Mouse (Mus musculus) forebrain, postnatal 0 days (tissue): ENCODE data around the gene Gm28305. TPM values are rescaled to one million over a fixed set of nuclear protein-coding genes. Genes with fewer than 3 reads are reported as not detected.

Experiments used
- ATAC-seq: fragments of 200-750 bp; cut with Nextera tagmentation; 2 replicates; pipeline ENCODE4 v1.8.0; 2017; ENCODE audit warnings: mild to moderate bottlenecking, moderate library complexity
- DNase-seq: peaks from one replicate; pipeline ENCODE4 v3.0.0-alpha.2; 2015
- H3K27ac ChIP-seq: fragments of 300-500 bp; sonication (generic); 2 replicates; pipeline ENCODE4 v1.5.1; 2014; ENCODE audit warnings: low read depth, mild to moderate bottlenecking, antibody characterized with exemption, low read length, moderate library complexity, mixed read lengths
- H3K27me3 ChIP-seq: fragments of 300-500 bp; sonication (generic); 2 replicates; pipeline ENCODE4 v1.6.1; 2014; ENCODE audit warnings: mild to moderate bottlenecking, low read length, mixed read lengths; ENCODE audit not compliant: insufficient read depth
- H3K36me3 ChIP-seq: fragments of 300-500 bp; sonication (generic); 2 replicates; pipeline ENCODE4 v1.6.1; 2014; ENCODE audit warnings: mild to moderate bottlenecking, moderate library complexity; ENCODE audit not compliant: insufficient read depth
- H3K4me1 ChIP-seq: fragments of 300-500 bp; sonication (generic); 2 replicates; pipeline ENCODE4 v1.6.1; 2014; ENCODE audit warnings: antibody characterized with exemption; ENCODE audit not compliant: insufficient read depth
- H3K4me2 ChIP-seq: fragments of 300-500 bp; sonication (generic); 2 replicates; pipeline ENCODE4 v1.6.1; 2014; ENCODE audit warnings: low read depth, mild to moderate bottlenecking, moderate library complexity
- H3K4me3 ChIP-seq: fragments of 300-500 bp; sonication (generic); 2 replicates; pipeline ENCODE4 v1.5.1; 2014; ENCODE audit warnings: low read depth, low read length, mixed read lengths
- H3K9ac ChIP-seq: fragments of 300-500 bp; sonication (generic); 2 replicates; pipeline ENCODE4 v1.6.1; 2014; ENCODE audit warnings: mild to moderate bottlenecking
- H3K9me3 ChIP-seq: fragments of 300-500 bp; sonication (generic); 2 replicates; pipeline ENCODE4 v1.6.1; 2016; ENCODE audit warnings: low read length
- CTCF ChIP-seq: sonication (generic); IDR thresholded peaks from 2 replicates; pipeline ENCODE4 v1.5.1; 2016; ENCODE audit warnings: antibody characterized with exemption, control low read depth, low read depth
- WGBS: fragments of 180-500 bp; shearing (Covaris S2); extraction: QIAGEN DNeasy Blood & Tissue Kit; methylation state at CpG from one replicate; pipeline ENCODE4 v1.1.7; 2014; 5-methylcytosine and 5-hydroxymethylcytosine counted together
- polyA plus RNA-seq: library from polyadenylated mRNA; unstranded; fragments of >200 nt; fragmentation: Nextera tagmentation; extraction: Ambion mirVana; gene quantifications from 2 replicates; pipeline ENCODE4 v1.2.1, GENCODE M21; 2015
- total RNA-seq: library from RNA; depleted of rRNA; stranded (reverse); fragments of >200 nt; gene quantifications from 2 replicates; pipeline ENCODE4 v1.2.3, GENCODE M21; 2014; rRNA removed

Gm28305 gene
- total and polyA plus RNA-seq, 2 experiments from 2014 or later: not detected

GRCm38 (mm10) chr9:104106930-104107329, 66.5 kb downstream of the Gm28305 start:
- no peaks in the 10 kb centered on the region for H3K4me1 ChIP-seq

GRCm38 (mm10) chr9:104107482-104107881, 67.0 kb downstream of the Gm28305 start:
- DNase-seq (no peak), ATAC-seq (no peak)
- Histone ChIP-seq H3K9me3 (no peaks in the 10 kb centered on the region), H3K4me2 (no peak overlapping the region), H3K27ac (no peak overlapping the region), H3K9ac (no peak overlapping the region), H3K36me3 (no peaks in the 10 kb centered on the region), H3K4me3 (no peak overlapping the region), H3K4me1 (no peaks in the 10 kb centered on the region), H3K27me3 (no peaks in the 10 kb centered on the region)
- no peak for TF ChIP-seq CTCF
- WGBS: 78% methylated on average over 6 of the region's 6 CpGs

More at GRCm38 (mm10) chr9:104106930-104107329, 66.5 kb downstream of the Gm28305 start:
- no peak for ATAC-seq
- no peak for DNase-seq
- H3K9me3 ChIP-seq: no peaks in the 10 kb centered on the region
- no peaks in the 10 kb centered on the region for H3K36me3 ChIP-seq
- 76% methylated on average over 9 of the region's 9 CpGs for WGBS
- H3K9ac ChIP-seq: no peak overlapping the region
- no peak overlapping the region for H3K4me2 ChIP-seq
- H3K27ac ChIP-seq: no peak overlapping the region
- TF ChIP-seq CTCF: no peak
- no peaks in the 10 kb centered on the region for H3K27me3 ChIP-seq
- no peak overlapping the region for H3K4me3 ChIP-seq

- H3K9me3 ChIP-seq: no peaks in the 10 kb centered on the region
Measured at GRCm38 (mm10) chr9:104108571-104109143, 68.2 kb downstream of the Gm28305 start.

GRCm38 (mm10) chr9:104109151-104109550, 68.7 kb downstream of the Gm28305 start:
- 84% methylated on average over 5 of the region's 5 CpGs for WGBS
- Histone ChIP-seq H3K27me3 (no peaks in the 10 kb centered on the region), H3K9me3 (no peaks in the 10 kb centered on the region), H3K27ac (no peak overlapping the region), H3K4me2 (no peak overlapping the region), H3K9ac (no peak overlapping the region), H3K4me1 (no peaks in the 10 kb centered on the region), H3K36me3 (no peaks in the 10 kb centered on the region), H3K4me3 (no peak overlapping the region)
- ATAC-seq (no peak), DNase-seq (no peak)
- no peak for TF ChIP-seq CTCF

More at GRCm38 (mm10) chr9:104108571-104109143, 68.2 kb downstream of the Gm28305 start:
- Histone ChIP-seq H3K9ac (no peak overlapping the region), H3K36me3 (no peaks in the 10 kb centered on the region), H3K27me3 (no peaks in the 10 kb centered on the region), H3K27ac (no peak overlapping the region), H3K4me1 (no peaks in the 10 kb centered on the region), H3K4me3 (no peak overlapping the region), H3K4me2 (no peak overlapping the region)
- no peak for TF ChIP-seq CTCF
- ATAC-seq (no peak), DNase-seq (no peak)
- 72% methylated on average over 2 of the region's 2 CpGs for WGBS

- WGBS: 85% methylated on average over 5 of the region's 5 CpGs
- Histone ChIP-seq H3K27me3 (no peaks in the 10 kb centered on the region), H3K36me3 (no peaks in the 10 kb centered on the region), H3K4me2 (no peak overlapping the region), H3K9me3 (no peaks in the 10 kb centered on the region), H3K27ac (0 out of 2 replicates have a peak overlapping the region, but pooled peaks have one; percentile 21), H3K4me3 (no peak overlapping the region), H3K9ac (no peak overlapping the region), H3K4me1 (peaks cover 9% of the 10 kb centered on the region)
- DNase-seq (no peak), ATAC-seq (no peak)
- TF ChIP-seq CTCF: peak; percentile 19; the same call in 1 of the 2 replicates
Measured at GRCm38 (mm10) chr9:104123101-104123500, 82.6 kb downstream of the Gm28305 start.

GRCm38 (mm10) chr9:104123622-104124021, 83.2 kb downstream of the Gm28305 start:
- ATAC-seq: 0 out of 2 replicates have a peak, but pooled peaks have one; percentile 28
- H3K27me3 ChIP-seq: no peaks in the 10 kb centered on the region
- no peaks in the 10 kb centered on the region for H3K36me3 ChIP-seq
- 0 out of 2 replicates have a peak overlapping the region, but pooled peaks have one; percentile 21 for H3K27ac ChIP-seq
- peak; percentile 51 for DNase-seq
- WGBS: 16% methylated on average over 5 of the region's 5 CpGs
- no peak for TF ChIP-seq CTCF
- peaks cover 14% of the 10 kb centered on the region for H3K4me1 ChIP-seq
- no peak overlapping the region for H3K9ac ChIP-seq
- H3K4me3 ChIP-seq: no peak overlapping the region
- H3K9me3 ChIP-seq: no peaks in the 10 kb centered on the region
- no peak overlapping the region for H3K4me2 ChIP-seq

Other genes starting within 250 kb of the Gm28305 start
- 4.7 and 7.4 TPM in 2 replicates for gene Nphp3, start 38.1 kb upstream of the Gm28305 start, total RNA-seq
- gene Nphp3, start 38.1 kb upstream of the Gm28305 start, polyA plus RNA-seq: 0.53 and 1.9 TPM in 2 replicates
- gene Uba5, start 22.5 kb downstream of the Gm28305 start, total RNA-seq: 64.5 and 71.5 TPM in 2 replicates
- gene Uba5, start 22.5 kb downstream of the Gm28305 start, polyA plus RNA-seq: 71.7 and 75.4 TPM in 2 replicates
- 6.5 and 11.0 TPM in 2 replicates for gene Acad11, start 22.7 kb downstream of the Gm28305 start, total RNA-seq
- 4.5 and 4.7 TPM in 2 replicates for gene Acad11, start 22.7 kb downstream of the Gm28305 start, polyA plus RNA-seq
- 1.2 and 3.1 TPM in 2 replicates for gene Ackr4, start 86.3 kb downstream of the Gm28305 start, total RNA-seq
- gene Ackr4, start 86.3 kb downstream of the Gm28305 start, polyA plus RNA-seq: 0.53 and 0.70 TPM in 2 replicates
- 48.6 and 52.2 TPM in 2 replicates for gene Dnajc13, start 222.3 kb downstream of the Gm28305 start, total RNA-seq
- gene Dnajc13, start 222.3 kb downstream of the Gm28305 start, polyA plus RNA-seq: 6.9 and 11.6 TPM in 2 replicates